Comparison of ENCODE assay signal across 20 mouse cellular contexts in genomic region chr2:4736095-4736797, GRCm38 (mm10). TPM values are rescaled to one million over a fixed set of nuclear protein-coding genes. Genes with fewer than 3 reads are reported as not detected.
A peak's percentile ranks its signal among the peaks of the same experiment; 100 is the strongest.
DNase-seq lines count a peak whose midpoint lies in the region; ATAC-seq and TF ChIP-seq lines count a peak whose summit lies in the region.
"Had no signal": no experiment of that assay in that cellular context is flagged by ENCODE, and none has a peak within 500 bp of the region (broad histone marks: within the 10 kb centered on the region; RNA-seq: fewer than 3 reads in every experiment).

No protein-coding gene starts in this region.

- H3K4me2 ChIP-seq in intestine, embryonic 16.5 days (ENCODE audit: low read depth, low read length), result no peak overlapping the region
- no peak overlapping the region for H3K4me2 ChIP-seq in intestine, embryonic 15.5 days (replicated peaks)
- H3K4me2 ChIP-seq in hindbrain, embryonic 12.5 days (replicated peaks), result no peak overlapping the region
- H3K4me2 ChIP-seq: forebrain, embryonic 13.5 days; heart, embryonic 15.5 days; hindbrain, embryonic 15.5 days; kidney, embryonic 15.5 days; midbrain, embryonic 15.5 days; neural tube, embryonic 12.5 days had no signal

- H3K9me3 ChIP-seq in intestine, embryonic 16.5 days (ENCODE audit: control insufficient read depth, low read length), result no peaks in the 10 kb centered on the region
- H3K9me3 ChIP-seq in intestine, embryonic 15.5 days, result no peaks in the 10 kb centered on the region
- H3K9me3 ChIP-seq in hindbrain, embryonic 12.5 days (replicated peaks), result no peaks in the 10 kb centered on the region
- H3K9me3 ChIP-seq: forebrain, embryonic 13.5 days; heart, embryonic 15.5 days; hindbrain, embryonic 15.5 days; kidney, embryonic 15.5 days; limb, embryonic 10.5 days; midbrain, embryonic 15.5 days; neural tube, embryonic 12.5 days had no signal

- 70% methylated on average over 7 of the region's 7 CpGs for WGBS in intestine, embryonic 16.5 days
- WGBS in intestine, embryonic 15.5 days, result 76% methylated on average over 7 of the region's 7 CpGs
- WGBS in lung, adult 2 months, result 31% methylated on average over 7 of the region's 7 CpGs
- WGBS in hindbrain, embryonic 12.5 days, result 84% methylated on average over 7 of the region's 7 CpGs

- H3K27me3 ChIP-seq in intestine, embryonic 16.5 days (replicated peaks; ENCODE audit: control insufficient read depth, insufficient read depth, low read length), result no peaks in the 10 kb centered on the region
- no peaks in the 10 kb centered on the region for H3K27me3 ChIP-seq in intestine, embryonic 15.5 days (replicated peaks)
- no peaks in the 10 kb centered on the region for H3K27me3 ChIP-seq in hindbrain, embryonic 12.5 days
- H3K27me3 ChIP-seq: forebrain, embryonic 13.5 days; heart, embryonic 15.5 days; hindbrain, embryonic 15.5 days; kidney, embryonic 15.5 days; midbrain, embryonic 15.5 days; neural tube, embryonic 12.5 days had no signal

- ATAC-seq in intestine, embryonic 16.5 days, result no peak; the same call in 1 of the 2 replicates
- no peak for ATAC-seq in intestine, embryonic 15.5 days
- ATAC-seq in hindbrain, embryonic 12.5 days (ENCODE audit: low FRiP score), result no peak
- ATAC-seq: forebrain, embryonic 13.5 days; midbrain, embryonic 15.5 days had no signal

- no peak overlapping the region for H3K4me3 ChIP-seq in intestine, embryonic 16.5 days (ENCODE audit: low read length)
- H3K4me3 ChIP-seq in intestine, embryonic 15.5 days (replicated peaks), result no peak overlapping the region
- no peak overlapping the region for H3K4me3 ChIP-seq in lung, adult 2 months (replicated peaks; ENCODE audit: extremely low read depth, low read depth, low read length)
- no peak overlapping the region for H3K4me3 ChIP-seq in hindbrain, embryonic 12.5 days
- H3K4me3 ChIP-seq: forebrain, embryonic 13.5 days; heart, embryonic 15.5 days; hindbrain, embryonic 15.5 days; kidney, embryonic 15.5 days; limb, embryonic 10.5 days; midbrain, embryonic 15.5 days; neural tube, embryonic 12.5 days had no signal

- H3K4me1 ChIP-seq in intestine, embryonic 16.5 days (ENCODE audit: control insufficient read depth, insufficient read depth, low read length), result 0 out of 2 replicates have a peak, but pooled peaks cover 7% of the 10 kb centered on the region
- H3K4me1 ChIP-seq in intestine, embryonic 15.5 days (replicated peaks), result no peaks in the 10 kb centered on the region
- H3K4me1 ChIP-seq in lung, adult 2 months (ENCODE audit: control insufficient read depth, insufficient read depth, low read length), result peaks cover 6% of the 10 kb centered on the region
- H3K4me1 ChIP-seq in hindbrain, embryonic 12.5 days, result no peaks in the 10 kb centered on the region
- H3K4me1 ChIP-seq: forebrain, embryonic 13.5 days; heart, embryonic 15.5 days; hindbrain, embryonic 15.5 days; limb, embryonic 10.5 days; midbrain, embryonic 15.5 days; neural tube, embryonic 12.5 days had no signal

- TF ChIP-seq POLR2A in lung, adult 2 months (IDR thresholded peaks at IDR 0.05; ENCODE audit: borderline replicate concordance, extremely low read depth, low read depth, low read length), result no peak

- no peak overlapping the region for H3K9ac ChIP-seq in intestine, embryonic 16.5 days (ENCODE audit: low read depth, low read length)
- no peak overlapping the region for H3K9ac ChIP-seq in intestine, embryonic 15.5 days
- no peak overlapping the region for H3K9ac ChIP-seq in hindbrain, embryonic 12.5 days
- H3K9ac ChIP-seq: forebrain, embryonic 13.5 days; heart, embryonic 15.5 days; hindbrain, embryonic 15.5 days; kidney, embryonic 15.5 days; midbrain, embryonic 15.5 days; neural tube, embryonic 12.5 days had no signal

- peak overlapping the region; percentile 24; the same call in 1 of the 2 replicates for H3K27ac ChIP-seq in intestine, embryonic 16.5 days (ENCODE audit: low read length)
- H3K27ac ChIP-seq in intestine, embryonic 15.5 days, result no peak overlapping the region
- H3K27ac ChIP-seq in hindbrain, embryonic 12.5 days, result no peak overlapping the region
- H3K27ac ChIP-seq: forebrain, embryonic 13.5 days; heart, embryonic 15.5 days; hindbrain, embryonic 15.5 days; limb, embryonic 10.5 days; midbrain, embryonic 15.5 days; neural tube, embryonic 12.5 days had no signal

- TF ChIP-seq CTCF in lung, adult 2 months (IDR thresholded peaks at IDR 0.05; ENCODE audit: insufficient read depth, low read length), result no peak

- no peaks in the 10 kb centered on the region for H3K36me3 ChIP-seq in intestine, embryonic 16.5 days (ENCODE audit: control insufficient read depth, insufficient read depth, low read length)
- H3K36me3 ChIP-seq in intestine, embryonic 15.5 days, result no peaks in the 10 kb centered on the region
- no peaks in the 10 kb centered on the region for H3K36me3 ChIP-seq in hindbrain, embryonic 12.5 days
- H3K36me3 ChIP-seq: heart, embryonic 15.5 days; hindbrain, embryonic 15.5 days; kidney, embryonic 15.5 days; limb, embryonic 10.5 days; midbrain, embryonic 15.5 days; neural tube, embryonic 12.5 days had no signal

- peak; percentile 61 for DNase-seq in adrenal gland, adult 8-10 months
- peak; percentile 67 for DNase-seq in lung, adult 2 months
- peak; percentile 44 for DNase-seq in lung, postnatal 14 days
- no peak for DNase-seq in thymus, postnatal 0 days (ENCODE audit: low spot score)
- no peak for DNase-seq in kidney, adult 8-10 months
- DNase-seq: cerebellum, adult 11 months; gastrocnemius, postnatal 36 days; heart, postnatal 36 days; liver; thymus, postnatal 36 days had no signal

RNA-seq across cellular contexts. Expression of gene Bend7, which starts 18.6 kb away (rescaled TPM):
- polyA plus RNA-seq in intestine, embryonic 16.5 days (2015; fragmentation: Nextera tagmentation; extraction: Ambion mirVana), result 6.3 and 7.1 TPM in 2 replicates
- 6.5 and 7.1 TPM in 2 replicates for polyA plus RNA-seq in intestine, embryonic 15.5 days (2015; fragmentation: Nextera tagmentation; extraction: Ambion mirVana)
- total RNA-seq in adrenal gland, adult 8-10 months (2022), result 10 to 100 TPM; 16.0 to 25.8 (median 20.3) TPM
- polyA plus RNA-seq in lung, adult 2 months (2012; rRNA removed), result 15.7 and 17.2 TPM in 2 replicates
- polyA plus RNA-seq in thymus, postnatal 0 days (2015; fragmentation: Nextera tagmentation; extraction: Ambion mirVana), result 0.68 and 0.94 TPM in 2 replicates
- 5.7 and 6.4 TPM in 2 replicates for polyA plus RNA-seq in hindbrain, embryonic 12.5 days (2016; fragmentation: Nextera tagmentation; extraction: Ambion mirVana)

Comparison
In these comparisons a context has a peak if more than half of its experiments do, and no peak if none do; other contexts are left out.
1. DNase-seq: peak in adrenal gland, adult 8-10 months (single experiment), lung, adult 2 months (single experiment) and lung, postnatal 14 days (single experiment); none in thymus, postnatal 0 days (single experiment) and kidney, adult 8-10 months (0 of 2).